Mouse (Mus musculus): Measurements from ENCODE around the gene Slc16a5.
"Not testable (repeated sequence)": the region's sequence is repeated elsewhere in the genome, so short reads cannot be mapped to it uniquely, and the experiment has no call there.

- TF ChIP-seq CTCF, POLR2A (IDR thresholded peaks at IDR 0.05; ENCODE audit: extremely low read depth, insufficient read depth, low read length): not testable (repeated sequence)
These were observed 34.3 kb downstream of the Slc16a5 start for GRCm38 (mm10) chr11:115496559-115496958.
